Mouse (Mus musculus) spleen, embryonic (tissue): ENCODE results near the gene Ccdc13.

ENCODE experiments used
- CTCF ChIA-PET: fragments of 350-600 bp; sonication (Branson Sonifier 250); formaldehyde crosslinking; loops from one replicate; lab custom pipeline; 2022; lab: Charles Lee

Ccdc13 gene

DNA sequence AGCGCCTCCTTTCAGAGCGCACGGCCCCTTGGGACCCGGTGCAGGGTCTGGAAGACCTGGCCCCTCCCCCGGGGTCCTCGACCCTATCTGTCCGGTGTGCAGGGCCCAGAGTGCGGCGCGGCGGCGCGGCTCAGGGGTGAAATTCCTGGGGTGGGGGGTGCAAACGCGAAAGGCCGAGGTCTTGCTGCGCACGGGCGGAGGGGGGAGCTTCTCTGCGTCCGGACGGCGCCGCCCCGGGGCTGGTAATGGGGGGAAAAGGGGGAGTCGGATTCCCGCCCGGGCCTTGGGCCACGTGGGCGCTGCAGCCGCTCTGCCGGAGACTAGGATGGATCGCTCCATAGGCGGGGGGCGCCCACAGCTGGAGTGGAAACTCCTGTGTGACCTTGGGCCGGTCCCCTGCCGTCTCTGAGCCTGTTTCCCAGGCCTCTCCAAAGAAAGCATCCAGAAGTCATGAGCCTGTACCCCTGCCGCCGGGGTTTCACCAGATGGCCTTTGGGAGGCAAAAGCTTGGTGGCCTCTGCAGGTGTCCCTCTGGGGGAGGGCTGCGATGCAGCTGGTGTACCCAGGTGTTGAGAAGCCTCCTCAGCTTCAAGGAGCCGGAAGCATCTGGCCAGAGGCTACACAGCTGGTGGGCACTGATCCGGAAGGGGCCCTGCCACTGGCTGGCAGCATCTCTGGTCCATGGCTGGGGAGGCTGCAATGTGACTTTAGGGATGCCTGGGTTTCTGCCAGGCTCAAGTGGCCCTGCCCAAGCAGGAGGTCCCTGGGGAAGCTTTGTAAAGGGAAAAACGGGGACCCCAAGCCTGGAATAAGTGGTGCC lies 78.8 kb downstream of the Ccdc13 start:
- CTCF ChIA-PET, result no interaction called here

DNA sequence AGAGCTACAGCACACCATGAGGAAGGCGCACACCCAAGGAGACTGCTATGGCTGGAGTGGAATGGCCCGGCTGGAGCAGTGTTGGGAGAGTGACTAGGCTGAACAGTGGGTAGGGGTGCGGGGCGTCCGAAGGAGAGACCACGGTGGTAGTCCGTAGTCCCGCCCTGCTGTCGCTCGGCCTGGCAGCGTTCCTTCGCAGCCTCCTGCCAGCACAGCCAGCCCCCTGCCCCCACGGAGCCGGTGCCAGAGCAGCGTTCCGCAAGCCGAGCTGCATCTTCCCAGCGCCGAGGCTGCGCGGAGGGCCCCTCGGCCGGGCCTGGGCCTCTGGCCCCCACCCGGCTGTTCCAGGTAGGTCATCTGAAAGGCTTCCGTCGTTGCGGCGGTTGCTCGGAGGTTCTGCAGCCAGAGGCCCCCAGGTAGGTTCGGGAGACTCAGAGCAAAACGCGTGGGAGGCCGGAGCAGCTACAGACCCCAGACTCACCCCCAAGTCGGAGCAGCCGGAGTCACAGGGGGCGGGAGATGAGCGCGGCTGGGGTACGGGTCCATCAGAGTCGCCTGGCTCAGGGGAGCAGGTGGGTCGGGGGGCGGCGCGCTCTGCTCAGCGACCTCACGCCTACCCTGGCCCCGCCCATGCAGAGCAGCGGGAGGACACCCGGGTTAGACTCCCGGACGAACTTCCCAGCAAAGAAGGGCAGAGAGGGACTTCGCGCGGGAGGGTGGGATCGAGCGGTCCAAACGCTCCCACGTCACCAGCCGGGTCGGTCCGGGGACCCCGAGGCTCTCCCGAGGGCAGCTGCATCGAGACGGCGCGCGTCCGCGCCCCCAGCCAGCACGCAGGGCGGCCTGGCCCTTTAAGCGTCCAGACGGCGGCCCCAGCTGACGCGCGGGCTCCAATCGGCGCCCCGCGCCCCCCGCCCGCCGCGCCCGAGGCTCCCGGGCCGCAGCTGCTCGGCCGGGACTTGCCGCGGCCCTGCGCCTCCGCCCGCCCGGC lies 79.9 kb downstream of the Ccdc13 start, which contains the start of gene Zfp651:
Gene Zfp651 (plus strand): TSS at position 240 of the 991 bp plus-strand sequence.
- CTCF ChIA-PET, result no interaction called here

DNA sequence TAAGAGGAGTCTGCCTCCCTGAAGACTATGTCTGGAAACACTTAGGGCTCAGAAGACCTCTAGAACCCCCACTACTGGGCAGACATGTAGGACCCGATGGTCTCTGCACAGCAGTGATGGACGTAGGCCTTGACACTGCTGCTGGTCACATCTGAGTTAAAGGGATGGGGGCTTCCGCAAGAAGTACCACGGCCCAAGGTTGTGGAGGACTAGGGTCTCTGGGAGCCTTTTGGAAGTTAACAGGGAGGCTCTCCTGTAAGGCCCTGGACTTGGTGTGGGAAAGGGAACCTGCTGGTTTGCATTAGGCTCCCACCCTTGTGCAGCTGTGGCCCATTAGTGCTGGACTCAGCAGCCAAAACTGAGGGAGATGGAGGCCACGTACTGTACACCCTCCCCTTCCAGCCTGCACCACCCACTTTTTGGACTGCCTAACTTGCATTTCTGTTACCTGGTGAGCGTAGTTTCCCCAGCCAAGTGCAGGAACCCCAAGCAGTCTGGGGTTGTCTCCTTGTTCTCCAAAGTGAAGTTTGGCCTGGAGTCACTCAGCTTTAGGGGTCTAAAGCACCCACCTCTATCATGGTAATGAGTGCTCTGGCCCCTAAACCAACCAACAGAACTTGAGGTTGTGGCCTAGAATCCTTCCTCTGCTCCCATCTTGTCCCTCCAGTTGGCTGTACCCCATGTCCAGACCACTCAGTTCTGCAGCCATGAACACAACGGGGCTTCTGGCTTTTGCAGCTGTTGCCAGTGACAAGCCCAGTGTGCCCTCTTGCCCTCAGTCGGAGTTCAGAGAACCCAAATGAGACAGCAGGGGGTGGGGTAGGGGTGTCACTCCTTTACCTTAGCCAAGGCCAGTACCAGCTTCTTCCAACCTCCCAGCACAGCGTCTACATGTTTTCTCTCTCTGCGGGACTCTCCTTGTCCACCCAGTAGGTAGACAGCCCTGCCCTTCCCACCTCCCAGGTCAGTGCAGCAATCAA lies 81.1 kb downstream of the Ccdc13 start:
- CTCF ChIA-PET, result no interaction called here

DNA sequence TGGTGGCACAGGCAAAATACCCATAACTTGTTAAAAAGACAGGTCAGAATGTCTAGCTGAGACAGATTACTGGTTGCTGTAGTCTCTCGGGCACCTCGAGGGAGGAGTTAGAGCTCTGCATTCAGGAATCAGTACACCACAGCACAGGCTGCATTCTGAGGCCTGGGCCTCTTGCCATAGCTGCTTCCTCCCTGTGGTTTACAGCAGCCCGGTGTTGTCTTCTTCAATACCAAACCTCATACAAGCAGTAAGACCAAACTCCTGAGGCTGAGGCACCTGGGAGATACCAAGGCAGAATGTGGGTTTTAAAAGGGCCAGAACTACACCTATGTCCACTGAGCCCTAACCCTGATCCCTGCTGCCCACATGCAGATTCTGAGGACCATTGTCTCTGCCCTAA lies 81.8 kb downstream of the Ccdc13 start:
- CTCF ChIA-PET, result no interaction called here

DNA sequence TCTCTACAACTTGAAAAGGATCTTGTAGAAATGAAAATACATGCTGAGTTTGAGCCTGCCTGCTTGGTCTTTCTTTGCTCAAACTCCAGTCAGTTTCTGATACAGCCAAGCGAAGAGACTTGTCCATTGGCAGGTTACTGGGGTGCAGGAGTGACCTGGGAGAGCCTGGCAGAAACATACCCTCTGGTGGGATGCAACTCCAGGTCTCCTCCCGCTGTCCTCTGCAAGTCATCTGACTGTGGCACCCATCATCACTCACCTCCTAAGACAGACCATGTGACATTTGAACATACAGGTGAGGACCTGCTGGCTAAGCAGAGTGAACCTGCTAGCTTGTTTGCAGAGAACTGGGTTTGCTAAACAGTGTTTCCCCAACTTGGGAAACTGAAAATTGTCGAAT lies 82.5 kb downstream of the Ccdc13 start:
- CTCF ChIA-PET, result no interaction called here

DNA sequence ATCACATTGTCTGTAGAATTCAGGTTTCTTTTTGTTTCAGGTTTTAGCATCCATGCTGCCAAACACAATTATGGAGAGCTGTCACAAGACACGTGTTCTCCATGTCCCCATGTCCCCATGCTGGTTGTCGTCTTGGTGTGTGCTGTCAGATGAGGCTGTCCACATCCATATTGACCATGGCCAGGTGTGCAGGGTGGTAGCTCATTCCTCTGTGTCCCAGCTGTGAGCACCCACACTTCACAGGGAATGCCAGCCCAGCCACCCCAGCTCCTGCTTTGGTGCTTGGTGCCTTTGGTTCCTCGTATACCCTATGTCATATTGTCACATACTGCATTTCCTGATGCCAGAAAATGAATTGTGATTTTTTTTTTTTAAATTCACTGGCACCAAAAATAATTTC lies 84.6 kb downstream of the Ccdc13 start:
- CTCF ChIA-PET, result no interaction called here

DNA sequence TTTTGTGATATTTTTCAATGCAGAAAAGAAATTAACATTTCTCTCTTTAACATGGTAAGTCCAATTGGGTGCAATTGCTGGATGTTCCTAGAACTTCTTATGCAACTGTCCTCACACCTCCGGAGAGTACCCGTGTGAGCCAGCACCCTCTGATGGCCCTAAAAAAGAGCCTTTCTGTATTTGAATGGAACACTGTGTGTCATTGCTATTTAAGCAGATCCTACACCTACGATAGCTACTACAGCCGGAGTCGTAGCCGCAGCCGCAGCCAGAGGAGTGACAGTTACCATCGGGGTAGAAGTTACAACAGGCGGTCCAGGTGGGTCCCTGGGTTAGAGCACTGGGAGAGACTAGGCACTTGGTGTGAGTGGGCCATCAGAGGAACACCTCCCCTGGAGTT lies 86.5 kb downstream of the Ccdc13 start:
- CTCF ChIA-PET, result no interaction called here
